Mouse (Mus musculus) testis, adult 2 months (tissue): ENCODE data around the gene Dmwd.

Source experiments
- CTCF ChIP-seq: fragments of 200-500 bp; IDR thresholded peaks from 2 replicates; pipeline ENCODE4 v1.5.1; 2012; ENCODE audit warnings: low read depth, mild to moderate bottlenecking, inconsistent platforms, low read length, moderate library complexity; ENCODE audit not compliant: control insufficient read depth, insufficient read depth, insufficient replicate concordance
- POLR2A ChIP-seq: fragments of 200-500 bp; IDR thresholded peaks from 2 replicates; pipeline ENCODE4 v1.6.1; 2012; ENCODE audit warnings: low read depth, mild to moderate bottlenecking, inconsistent platforms, low read length, moderate library complexity; ENCODE audit not compliant: control insufficient read depth

DNA sequence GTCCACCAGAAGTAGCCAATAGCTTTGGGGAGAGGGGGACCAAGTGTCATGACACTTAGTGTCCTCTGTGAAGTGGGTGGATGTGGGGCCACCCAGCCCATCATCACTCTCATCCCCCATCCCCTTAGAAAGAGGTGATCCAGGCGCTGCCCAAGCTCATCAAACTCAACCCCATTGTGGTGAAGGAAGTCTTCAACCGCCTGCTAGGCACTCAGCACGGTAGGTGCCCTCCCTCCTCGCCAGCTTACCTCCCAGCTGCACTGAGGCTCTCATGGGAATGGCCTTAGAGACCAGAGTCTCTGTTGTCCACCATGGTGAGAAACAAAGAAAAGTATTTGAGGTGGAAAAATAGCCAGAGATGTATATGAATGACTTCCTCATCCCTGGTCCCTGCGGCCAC is 26.8 kb upstream of the Dmwd start:
- no peak for TF ChIP-seq POLR2A
- no peak for TF ChIP-seq CTCF
